Mouse (Mus musculus) retina, postnatal 7 days (tissue): Measurements from ENCODE around the gene Mapk8ip2.
"Not testable (repeated sequence)": the region's sequence is repeated elsewhere in the genome, so short reads cannot be mapped to it uniquely, and the experiment has no call there.

Experiments
- DNase-seq: peaks from one replicate; pipeline ENCODE4 v3.0.0-alpha.2; 2012; ENCODE audit warnings: low read depth, low spot score

Mapk8ip2 gene

DNA sequence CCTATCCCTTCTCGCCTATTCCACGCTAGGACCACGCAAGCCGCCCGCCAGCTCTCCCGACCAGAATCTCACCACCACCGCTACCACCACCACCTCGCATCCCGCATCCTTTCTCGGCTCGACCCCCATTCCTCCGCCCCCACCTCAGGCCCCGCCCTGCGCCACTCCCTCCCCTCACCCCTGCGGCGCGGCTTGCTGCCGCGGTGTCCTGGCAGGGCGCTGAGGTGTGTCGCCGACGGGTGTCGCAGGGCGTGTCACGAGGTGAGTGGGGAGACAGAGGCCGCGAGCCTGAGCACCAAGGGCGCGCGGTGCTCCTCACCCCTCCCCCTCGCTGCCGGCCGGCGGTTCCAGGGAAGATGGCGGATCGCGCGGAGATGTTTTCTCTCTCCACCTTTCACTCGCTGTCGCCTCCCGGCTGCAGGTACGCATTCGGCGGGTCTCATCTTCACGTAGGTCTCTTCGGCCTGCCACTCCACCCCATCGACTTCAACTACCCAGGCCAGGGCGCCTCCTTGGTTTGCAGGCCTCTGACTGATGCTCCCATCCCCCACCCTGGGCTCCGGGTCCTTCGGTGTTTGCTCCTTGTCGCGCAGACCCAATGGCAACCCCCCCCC is at the start of gene Mapk8ip2:
Gene Mapk8ip2, plus strand, starts transcription at position 49 of the 614 bp plus-strand sequence.
- peak; percentile 48 for DNase-seq

DNA sequence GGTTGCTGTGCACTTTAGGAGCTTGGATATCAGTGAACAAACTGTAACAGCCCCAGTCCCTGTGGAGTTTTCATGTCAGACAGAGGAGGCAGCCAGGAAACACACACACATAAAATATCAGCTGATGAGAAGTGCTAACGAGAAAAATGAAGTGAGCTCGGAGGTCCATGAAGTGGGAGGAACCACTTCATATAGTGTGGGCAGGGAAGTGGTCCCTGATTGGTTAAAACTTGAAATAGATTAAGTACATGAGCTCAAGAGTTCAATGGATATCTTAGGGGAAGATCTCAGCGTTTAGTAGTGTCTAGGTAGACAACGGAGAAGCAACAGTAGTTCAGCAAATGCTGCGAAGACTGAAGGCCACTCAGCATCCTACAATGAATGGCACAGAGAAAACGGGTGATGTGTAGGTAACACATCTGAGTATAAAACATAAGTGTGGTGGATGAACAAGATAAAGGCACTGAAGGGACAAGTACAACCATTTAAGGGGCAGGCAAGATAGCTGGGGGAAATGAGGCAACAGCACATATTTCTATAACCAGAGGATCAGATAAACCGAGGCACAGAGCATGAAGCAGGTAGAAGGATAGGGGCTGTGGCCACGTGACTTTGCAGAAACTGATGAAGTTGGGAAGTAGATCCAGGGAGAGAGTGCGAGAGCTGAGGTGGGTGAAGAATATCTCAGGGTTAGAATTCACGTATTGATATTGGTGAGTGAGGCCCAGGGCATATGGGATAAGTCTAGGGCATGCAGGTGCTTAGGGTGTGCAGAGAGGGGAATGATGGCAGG is 48.7 kb upstream of the Mapk8ip2 start:
- no peak for DNase-seq

DNA sequence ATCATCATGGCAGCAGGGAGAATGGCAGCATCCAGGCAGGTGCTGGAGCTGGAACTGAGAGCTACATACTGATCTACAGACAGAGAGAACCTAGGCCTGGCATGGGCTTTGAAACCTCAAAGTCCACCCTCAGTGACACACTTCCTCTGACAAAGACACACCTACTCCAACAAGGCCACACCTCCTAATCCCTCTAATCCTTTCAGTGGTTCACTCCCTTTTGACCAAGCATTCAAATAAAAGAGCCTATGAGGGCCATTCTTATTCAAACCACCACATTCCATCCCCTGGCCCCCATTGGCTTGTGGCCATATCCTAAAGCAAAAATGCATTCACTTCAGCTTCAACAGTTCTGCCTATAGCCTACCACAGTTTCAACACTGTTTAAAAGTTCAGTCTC is 47.0 kb upstream of the Mapk8ip2 start:
- no peak for DNase-seq

DNA sequence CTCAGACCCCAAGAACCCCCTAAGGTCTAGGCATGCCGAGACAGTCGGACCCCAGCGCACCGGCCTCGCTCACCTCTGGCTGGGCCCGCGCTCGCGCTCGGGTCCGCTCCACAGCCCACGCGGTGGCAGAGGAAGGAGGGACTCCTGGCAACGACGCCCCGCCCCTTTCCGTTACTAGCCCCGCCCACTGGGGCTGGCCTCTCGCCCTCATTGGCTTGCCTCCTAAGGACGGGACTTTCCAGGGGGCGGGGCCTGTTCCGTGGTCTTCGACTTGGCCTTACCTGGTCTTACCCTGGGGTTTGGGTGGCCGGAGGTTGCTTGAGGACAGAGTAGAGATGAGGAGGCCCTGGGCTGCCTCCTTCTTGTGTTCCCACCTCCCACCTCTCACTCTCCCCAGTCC is 43.6 kb upstream of the Mapk8ip2 start, which contains the start of gene Syce3:
Gene Syce3, minus strand, starts transcription at position 386 of the 400 bp plus-strand sequence.
- no peak for DNase-seq

DNA sequence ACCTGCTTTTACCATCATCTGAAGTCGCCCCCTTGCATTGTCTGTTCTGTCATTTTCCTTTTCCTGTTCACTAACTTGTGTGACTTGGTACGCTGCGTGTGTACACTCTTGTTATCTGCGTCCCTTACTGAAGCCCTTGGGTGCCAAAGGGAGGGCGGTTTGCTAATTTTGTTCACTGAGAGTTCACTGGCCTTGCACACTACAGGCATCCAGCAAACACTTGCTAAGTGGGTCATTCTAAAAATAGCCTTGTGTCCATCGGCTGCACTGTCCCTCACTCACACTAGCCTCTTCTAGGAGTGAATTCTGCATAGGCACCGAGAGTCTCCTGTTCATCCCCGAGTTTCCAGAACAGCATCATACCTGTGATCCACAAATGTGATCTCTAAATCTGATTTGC is 38.4 kb upstream of the Mapk8ip2 start:
- DNase-seq = no peak

DNA sequence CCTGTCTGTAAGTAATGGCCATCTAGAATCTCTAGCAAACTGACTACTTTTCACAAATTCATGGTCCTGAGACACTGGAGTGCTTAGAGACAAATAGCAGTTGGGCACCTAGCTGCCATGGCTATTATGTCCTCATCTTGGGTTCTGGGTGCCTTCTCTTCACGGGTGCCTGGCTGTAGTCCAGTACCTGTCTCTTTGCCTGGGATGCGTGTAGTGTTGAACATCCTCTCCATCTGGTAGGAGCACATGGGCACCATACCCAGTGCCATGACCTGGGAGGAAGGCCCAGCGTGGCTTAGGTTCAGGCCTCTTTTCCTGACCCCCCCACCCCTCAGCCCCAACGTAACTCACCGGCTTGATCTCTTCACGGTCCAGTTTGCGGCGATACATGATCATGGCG is 31.8 kb upstream of the Mapk8ip2 start:
- DNase-seq = no peak

DNA sequence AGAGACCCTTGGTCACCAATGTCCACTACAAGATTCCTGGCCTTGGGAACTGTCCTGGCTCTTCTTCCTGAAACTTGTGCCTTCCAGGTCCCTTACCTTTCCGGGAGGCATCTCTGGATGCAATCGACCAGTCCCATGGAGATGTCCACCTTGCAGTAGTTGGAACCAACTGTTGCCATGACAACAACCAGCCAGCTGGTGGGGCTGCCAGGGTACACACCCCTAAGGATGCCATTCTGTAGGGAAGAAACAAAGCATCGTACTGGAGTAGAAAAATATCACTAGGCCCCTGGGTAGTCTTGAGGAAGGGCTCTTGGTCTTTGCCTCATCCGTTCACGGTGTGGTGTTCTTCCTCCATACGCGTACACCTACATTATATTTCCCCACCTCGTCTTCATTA is 29.1 kb upstream of the Mapk8ip2 start:
- DNase-seq = no peak

DNA sequence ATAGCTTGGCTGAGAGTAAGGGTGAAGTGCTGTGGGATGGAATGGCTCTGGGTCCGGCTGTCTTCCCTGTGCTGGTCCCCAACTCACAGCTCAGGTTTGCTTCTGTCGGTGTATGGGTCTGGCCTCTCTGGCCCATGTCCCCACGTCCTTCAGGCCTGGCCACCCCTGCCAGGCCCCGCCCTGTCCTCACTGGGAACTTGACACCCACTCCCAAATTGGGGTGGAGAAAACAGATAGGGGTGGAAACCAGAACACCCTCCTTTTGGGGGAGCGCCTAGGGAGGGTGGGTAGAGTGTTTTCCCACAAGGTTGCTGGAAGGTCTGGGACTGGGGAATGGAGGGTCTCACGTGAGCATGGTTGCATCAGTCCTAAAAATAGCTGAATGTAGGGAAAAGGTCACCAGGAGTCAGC is 28.0 kb upstream of the Mapk8ip2 start, which contains the start of gene Cpt1b:
Gene Cpt1b, minus strand, starts transcription at position 153 of the 411 bp plus-strand sequence.
- DNase-seq = no peak

DNA sequence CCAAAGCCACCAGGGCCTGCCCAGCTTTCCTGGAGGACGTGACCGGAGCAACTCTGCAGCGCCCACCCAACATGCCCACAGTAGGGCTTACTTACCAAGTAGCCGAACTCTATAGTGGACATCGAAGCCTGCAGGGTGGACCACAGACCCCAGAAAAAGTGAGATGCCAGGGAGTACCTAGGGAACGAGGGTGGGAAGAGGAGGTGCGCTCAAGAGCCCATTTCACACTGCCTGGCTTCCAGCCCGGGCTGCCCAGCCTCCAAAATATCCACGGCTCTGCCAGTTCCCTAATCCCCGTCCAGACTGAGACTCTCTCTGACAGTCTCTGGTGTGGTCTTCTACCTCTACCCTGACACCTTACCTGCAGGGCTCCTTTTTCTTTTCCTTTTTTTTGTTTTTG is 27.0 kb upstream of the Mapk8ip2 start:
- no peak for DNase-seq

DNA sequence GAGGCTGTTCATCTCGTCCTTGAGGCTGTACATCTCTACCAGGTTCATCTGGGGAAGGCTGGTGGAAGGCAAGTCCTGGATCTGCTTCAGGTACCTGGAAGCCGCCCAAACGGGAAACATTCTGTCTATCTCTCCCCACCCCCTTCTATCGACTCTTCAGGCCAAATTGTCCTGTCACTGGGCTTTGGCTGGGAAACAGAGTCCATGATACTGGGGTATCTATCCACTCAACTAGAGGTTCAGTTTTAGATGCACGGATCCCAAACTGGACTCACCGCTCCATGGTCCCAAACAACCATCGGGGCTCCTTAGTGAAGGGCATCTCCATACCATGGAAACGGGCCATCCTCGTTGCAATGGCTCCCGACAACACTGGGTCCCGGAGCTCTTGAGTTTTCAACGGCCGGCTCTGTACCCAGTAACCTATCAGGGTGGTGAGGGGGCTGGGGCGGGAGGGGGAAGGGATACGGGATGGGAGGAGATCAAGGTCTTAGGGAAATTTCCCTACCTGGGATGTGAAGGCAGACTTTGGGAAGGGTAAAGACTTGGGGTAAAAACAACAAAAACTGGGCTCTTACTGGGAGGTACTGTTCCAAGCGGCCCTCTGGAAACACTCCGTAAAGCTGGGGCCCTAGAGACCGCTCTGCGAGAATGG is 25.4 kb upstream of the Mapk8ip2 start:
- DNase-seq = no peak

DNA sequence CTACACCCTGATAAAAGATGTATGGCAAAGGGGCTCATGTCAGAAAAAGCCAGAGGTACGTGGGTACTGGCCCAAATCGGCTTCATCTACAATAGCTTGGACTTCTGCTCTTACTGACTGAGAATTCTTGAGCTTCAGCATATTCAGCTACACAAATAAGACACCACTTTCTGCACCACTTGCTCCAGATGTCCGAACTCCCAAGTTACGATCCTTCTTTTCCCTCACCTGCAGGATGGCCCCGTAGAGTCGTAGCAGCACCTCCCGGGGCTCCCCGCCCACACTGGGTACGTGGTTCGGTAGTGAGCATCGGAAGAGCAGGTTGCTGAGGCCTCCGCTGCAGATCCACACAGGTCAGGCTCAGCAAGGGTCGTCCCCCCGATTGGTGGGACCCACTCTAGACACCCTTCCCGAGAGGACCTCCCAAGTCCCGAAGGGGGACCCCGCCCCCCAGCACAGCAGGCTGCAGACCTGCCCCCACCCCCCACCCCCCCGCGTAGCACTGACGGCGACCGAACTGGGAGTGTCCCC is 24.8 kb upstream of the Mapk8ip2 start:
- DNase-seq = no peak

DNA sequence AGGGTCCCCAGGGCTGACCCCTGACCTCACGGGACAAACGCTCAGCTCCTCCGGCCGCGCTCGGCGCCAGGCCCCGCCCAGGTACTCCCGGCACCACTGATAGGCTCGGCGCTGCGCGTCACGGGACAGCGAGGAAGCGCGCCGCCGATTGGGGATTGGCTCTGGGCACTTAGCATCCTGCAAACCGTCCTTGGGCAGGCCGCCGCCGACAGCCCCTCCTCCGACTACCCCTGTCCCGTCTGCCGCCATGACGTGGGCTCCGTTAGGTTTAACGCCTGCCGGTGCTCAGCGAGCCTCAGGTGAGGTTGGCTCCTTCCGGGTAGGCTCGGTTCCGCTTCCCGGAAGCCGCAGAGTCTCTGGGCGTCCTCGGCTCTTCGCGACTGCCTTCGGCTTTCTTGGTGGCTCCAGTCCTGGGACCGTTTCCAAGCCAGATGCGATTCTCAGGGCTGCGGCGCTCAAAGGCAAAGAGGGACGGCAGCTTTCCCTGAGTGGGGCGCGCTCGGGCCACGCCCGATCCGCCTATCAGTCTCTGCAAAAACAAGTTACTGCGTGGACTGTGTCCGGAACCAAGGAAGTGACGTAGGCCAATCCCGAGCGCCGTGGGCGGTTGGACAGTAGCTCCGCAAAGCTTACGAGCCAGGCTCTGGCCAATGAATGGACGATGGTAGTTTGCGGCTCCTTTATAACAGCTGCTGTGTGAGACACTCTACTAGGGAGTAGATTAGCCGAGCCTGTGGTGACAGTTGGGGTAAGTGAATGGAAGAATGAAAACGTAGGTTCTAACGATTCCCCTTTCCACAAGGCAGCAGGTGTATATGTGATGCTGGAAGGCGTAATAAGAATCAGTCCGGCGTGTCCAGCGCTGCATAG is 24.1 kb upstream of the Mapk8ip2 start, which contains the start of the genes C730034F03Rik, Gm44502 and Chkb:
Gene C730034F03Rik, plus strand, starts transcription at position 238 of the 870 bp plus-strand sequence.
Gene Gm44502, minus strand, starts transcription at position 345 of the 870 bp plus-strand sequence.
Gene Chkb, minus strand, starts transcription at position 557 of the 870 bp plus-strand sequence.
- peak; percentile 87 for DNase-seq

DNA sequence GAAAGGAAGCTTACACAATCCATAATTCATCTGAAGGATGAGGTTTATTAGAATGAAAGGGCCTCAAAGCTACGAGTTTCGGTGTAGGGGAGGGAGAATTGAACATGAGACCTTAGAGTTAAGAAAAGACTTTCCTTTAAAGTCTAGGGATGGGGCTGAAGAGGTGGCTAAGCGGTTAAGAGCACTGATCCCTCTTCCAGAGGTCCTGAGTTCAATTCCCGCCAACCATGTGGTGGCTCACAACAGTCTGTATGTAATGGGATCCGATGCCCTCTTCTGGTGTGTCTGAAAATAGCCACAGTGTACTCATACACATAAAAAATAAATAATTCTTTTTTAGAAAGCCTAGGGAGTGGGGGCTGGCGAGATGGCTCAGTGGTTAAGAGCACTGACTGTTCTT is 23.4 kb upstream of the Mapk8ip2 start:
- no peak for DNase-seq

DNA sequence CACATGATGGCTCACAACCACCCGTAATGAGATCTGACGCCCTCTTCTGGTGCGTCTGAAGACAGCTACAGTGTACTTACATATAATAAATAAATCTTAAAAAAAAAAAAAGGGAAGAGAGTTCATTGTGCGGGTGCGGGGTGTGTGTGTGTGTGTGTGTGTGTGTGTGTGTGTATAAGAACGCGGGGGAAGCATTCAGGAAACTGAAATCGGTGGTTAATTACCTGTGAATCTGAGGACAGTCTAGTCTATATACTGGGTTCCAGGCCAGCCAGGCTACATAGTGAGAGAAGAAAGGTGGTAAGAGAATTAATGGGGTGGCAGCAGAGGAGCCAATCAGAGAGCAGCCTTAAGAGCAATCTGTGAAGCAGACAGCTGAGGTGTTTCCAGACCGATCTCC is 22.9 kb upstream of the Mapk8ip2 start:
- not testable (repeated sequence) for DNase-seq

DNA sequence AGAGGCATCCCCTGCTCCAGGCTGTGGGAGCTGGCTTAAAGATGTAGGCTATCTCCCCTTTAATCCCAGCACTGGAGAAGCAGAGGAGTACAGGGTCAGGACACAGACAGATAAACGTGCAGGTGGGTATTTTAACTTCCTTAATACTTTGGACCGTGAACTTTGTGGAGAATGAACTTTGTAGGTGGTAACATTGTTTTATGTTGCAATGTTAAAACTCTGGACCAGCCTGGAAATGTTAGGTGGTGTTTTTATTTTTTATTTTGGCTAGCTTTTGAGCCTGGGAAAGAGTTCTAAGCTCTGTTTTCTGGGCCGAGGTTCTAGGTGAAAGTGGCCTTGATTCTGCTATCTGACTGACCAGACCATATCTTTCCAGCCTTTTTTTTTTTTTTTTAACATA is 22.4 kb upstream of the Mapk8ip2 start:
- no peak for DNase-seq

DNA sequence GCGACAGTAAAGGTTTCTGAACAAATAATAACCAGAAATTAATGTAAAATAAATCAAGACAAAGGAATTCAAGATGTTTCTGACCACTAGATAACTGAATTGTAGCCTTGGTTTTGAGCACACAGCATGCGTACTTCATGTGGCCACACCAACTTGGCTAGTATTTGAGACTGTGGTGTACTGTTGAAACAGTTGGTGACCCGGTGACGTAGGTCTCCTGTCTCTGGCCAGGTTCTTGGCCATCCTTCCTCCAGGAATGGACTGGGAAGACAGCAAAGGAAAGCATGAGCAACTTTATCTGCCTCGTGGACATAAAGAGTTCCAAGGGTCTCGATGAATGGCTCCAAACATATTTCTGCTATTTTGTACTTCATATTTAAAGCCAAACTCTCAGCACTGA is 21.9 kb upstream of the Mapk8ip2 start:
- no peak for DNase-seq

DNA sequence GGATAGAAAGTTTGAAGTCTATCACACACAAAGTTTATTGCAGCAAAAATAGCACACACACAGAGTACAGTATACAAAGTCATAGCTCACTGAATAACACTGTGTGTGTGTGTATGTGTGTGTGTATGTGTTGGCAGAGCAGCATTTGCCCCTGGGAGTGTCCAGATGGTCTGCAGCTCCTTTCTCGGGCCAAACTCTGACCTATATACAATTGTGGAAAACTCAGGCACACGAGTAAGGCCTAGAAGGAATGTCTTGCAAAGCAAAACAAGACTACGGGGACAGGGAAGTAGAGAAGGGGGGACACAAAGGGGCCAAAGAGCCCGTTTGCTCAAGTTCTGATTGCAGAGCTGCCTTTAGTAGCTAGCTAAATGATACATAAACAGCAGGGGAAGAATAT is 20.8 kb upstream of the Mapk8ip2 start:
- DNase-seq = no peak

DNA sequence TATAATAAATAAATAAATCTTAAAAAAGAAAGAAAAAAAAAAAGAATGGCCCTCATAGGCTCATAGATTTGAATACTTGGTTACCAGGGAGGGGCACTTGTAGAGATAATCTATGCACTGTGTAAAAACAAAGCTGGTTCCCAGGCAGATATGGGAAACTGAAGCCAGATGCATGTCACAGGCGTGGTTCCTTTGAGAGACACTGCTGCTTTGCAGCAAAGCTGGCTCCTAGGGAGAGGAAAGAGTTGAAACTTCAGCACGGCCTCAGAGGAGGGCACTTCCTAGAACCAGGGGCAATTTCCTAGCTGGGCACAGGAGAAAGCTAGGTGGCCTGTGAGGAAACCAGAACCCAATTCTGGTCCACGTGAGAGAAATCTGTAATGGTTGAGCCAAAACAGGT is 19.6 kb upstream of the Mapk8ip2 start:
- no peak for DNase-seq

DNA sequence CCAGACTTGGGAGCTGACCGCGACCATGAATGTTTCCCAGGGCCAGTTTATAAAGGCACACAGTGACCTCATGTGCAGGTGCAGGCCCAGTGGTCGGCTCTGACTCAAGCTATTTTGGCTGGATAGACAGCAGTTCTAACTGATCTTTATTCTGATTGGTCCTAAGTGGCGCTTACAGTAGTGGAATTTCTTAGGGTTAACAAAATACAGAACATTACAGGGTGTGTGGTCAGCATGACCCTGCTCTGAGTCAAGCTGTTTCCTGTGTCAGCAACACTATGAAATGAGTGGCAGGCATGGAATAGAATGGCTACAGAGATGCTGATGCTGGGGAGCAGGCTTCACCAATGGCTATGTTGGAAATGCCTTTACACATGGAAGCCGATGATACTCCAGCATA is 17.8 kb upstream of the Mapk8ip2 start:
- DNase-seq = no peak

DNA sequence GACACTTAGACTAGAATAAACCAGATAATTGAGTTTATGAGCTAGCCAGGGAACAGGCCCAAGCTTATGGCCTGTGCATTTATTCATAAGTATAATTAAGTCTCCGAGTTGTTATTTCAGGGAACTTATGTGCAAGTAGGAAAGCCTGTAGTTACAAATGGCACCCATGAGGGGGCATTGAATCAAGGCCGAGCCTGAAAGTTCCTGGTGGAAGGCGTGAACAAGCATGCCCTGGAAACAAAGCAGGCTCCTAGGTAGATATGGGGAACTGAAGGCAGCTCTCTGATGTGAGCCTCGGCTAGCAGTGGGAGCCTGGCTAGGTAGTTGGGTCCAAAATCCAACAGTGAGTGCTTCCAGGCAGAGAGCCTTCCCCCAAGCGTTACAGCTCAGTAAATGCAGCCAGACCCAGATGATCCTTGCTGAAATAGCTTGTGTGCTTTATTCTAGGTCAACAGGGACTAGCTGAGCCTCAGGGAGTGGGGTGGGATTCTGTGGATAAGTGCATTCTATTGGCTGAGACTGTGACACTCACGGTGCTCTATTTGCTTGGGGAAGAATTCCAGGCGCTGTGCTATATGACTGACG is 11.1 kb upstream of the Mapk8ip2 start:
- peak; percentile 5 for DNase-seq
